Mouse (Mus musculus): ENCODE results near the gene Fam163b.

DNA sequence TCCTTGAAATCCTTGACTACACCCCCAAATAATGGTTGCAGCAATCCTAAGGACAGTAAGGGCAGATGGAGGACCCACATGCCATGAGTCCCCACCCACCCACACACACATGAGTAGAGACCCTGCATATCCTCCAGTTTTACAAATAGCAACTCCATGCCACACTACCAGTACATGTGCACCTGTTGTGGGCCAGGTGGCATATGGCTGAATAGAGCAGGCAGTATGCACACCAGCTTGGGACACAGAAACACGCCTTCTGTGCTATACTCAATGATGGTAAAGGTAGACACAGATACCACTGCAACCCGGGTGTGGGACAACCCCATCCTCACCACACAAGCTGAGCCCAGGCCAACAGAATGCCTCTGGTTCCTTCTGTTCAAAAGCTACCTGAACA, 23.8 kb upstream of the Fam163b start:
- no peak for TF ChIP-seq CTCF (IDR thresholded peaks at IDR 0.05; ENCODE audit: extremely low read depth, insufficient read depth, low read length)
- TF ChIP-seq POLR2A (IDR thresholded peaks at IDR 0.05; ENCODE audit: extremely low read depth, insufficient read depth, low read length), result no peak
